Mouse (Mus musculus): ENCODE measurements at regions not wholly inside any gene's neighbourhood (a gene's known extent, or its start where the extent isn't known, plus 50 kb on each side); places are given as distances from the start of the nearest gene placed in this dataset.

DNA sequence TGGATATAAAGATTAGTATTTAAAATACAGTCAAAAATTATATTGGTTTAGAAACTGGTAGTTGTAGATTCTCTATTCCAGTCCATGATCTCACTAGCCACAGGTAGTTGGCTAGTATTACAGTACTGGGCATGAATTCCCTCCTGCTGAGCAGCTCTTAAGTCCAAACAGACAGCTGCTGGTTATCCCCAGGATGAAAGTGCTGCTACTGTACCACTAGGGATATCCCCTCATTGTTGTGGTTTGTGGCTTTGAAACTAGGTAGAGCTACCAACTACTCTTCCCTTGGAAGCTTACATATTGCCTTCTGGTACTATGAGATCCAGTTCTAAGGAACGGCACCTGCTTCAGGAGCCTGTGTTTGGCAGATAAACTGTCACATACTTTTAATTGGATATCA, 97.9 kb upstream of the Pter start:
- DNase-seq, result no peak

DNA sequence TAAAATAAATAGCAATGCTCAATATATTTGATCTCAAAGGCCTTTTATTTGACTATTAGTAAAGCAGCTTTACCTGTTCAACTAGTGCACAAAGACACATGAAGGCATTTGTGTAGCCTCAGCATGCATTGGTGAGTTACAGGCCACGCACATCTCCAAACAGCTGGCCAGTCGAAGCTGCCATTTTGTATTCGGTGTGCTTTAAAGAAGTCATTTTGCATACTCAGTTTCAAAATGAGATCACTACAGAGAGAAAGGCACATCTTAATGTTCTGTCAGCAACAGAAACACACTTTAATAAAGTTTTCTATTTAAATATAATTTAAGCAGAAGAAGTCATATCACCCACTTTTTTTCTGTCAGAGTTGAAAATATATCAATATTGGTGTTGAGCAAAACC, 90.3 kb upstream of the Pter start:
- no peak for DNase-seq

DNA sequence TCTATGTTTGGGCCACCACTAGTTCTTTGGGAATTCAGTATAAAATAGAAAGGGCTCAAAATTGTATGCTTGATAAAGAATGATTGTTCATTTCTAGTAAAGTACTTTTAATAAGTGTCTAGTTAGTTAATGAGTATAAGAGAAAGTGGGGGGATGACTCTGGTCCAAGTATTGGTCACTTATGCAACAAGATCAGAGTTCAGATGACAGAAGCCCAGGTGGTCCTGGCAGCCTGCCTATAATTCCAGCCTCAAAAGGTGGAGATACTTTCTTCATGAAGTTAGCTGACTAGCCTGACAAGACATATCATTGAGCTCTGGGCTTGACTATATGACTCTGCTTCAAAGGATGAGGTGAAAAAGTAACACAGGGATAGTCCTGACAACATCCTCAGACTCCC, 57.3 kb upstream of the Pter start:
- peak; percentile 90 to 91 for DNase-seq

DNA sequence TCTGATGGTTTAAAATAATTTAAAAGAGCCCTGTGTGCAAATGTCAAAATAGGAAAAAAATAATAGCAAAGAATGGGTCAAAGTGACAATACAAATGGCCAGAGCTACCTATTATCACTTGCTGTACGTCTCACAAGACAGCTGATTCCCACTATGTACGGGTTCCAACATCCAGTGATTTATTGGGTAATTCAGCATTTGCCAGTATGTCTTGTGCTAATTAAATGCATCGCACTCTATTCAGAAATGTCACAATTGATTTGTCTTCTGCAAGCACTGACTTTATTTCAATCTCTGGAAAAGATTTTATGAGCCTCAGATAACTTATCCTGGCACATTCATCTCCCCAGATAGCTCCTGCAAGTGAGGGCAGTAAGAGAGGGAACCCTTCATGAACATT, 55.1 kb upstream of the Pter start:
- DNase-seq, result no peak
